Comparison of ENCODE assay signal across 24 mouse cellular contexts in the genomic region with DNA sequence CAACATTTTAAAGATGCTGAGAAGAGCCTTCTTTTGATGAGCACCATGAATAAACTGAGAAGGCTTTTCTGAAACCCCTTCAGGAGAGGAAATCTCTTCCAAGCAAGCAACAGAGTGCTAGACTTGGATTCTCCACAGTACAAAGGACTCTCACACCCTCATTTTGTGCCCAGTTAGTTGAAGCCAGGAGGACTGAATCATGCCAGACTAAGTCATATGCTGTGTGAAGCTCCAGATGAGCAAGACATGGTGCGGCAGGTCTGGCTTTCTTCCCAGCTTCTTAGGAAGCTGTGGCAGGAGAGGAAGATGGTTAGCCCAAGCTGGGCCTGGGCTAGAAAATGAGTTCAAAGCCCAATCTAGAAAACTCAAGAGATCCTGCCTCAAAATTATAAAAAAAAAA.
DNase-seq lines count a peak whose midpoint lies in the region; ATAC-seq and TF ChIP-seq lines count a peak whose summit lies in the region.
"Had no signal": no experiment of that assay in that cellular context is flagged by ENCODE, and none has a peak within 500 bp of the region (broad histone marks: within the 10 kb centered on the region; RNA-seq: fewer than 3 reads in every experiment).

No protein-coding gene starts in this region.

- no peak for TF ChIP-seq CTCF in midbrain, postnatal 0 days (IDR thresholded peaks at IDR 0.05)

- no peak overlapping the region for H3K9ac ChIP-seq in midbrain, postnatal 0 days (replicated peaks; ENCODE audit: low read length, poor library complexity, severe bottlenecking)
- H3K9ac ChIP-seq: embryonic facial prominence, embryonic 15.5 days; heart, embryonic 15.5 days; neural tube, embryonic 13.5 days had no signal

- no peaks in the 10 kb centered on the region for H3K27me3 ChIP-seq in midbrain, postnatal 0 days (ENCODE audit: insufficient read depth, low read length)
- H3K27me3 ChIP-seq: embryonic facial prominence, embryonic 15.5 days; heart, embryonic 15.5 days; neural tube, embryonic 13.5 days had no signal

- no peak for ATAC-seq in midbrain, postnatal 0 days (ENCODE audit: low FRiP score)
- ATAC-seq: hindbrain, postnatal 0 days had no signal

- H3K9me3 ChIP-seq in midbrain, postnatal 0 days (ENCODE audit: low read length): no peaks in the 10 kb centered on the region
- H3K9me3 ChIP-seq: embryonic facial prominence, embryonic 15.5 days; heart, embryonic 15.5 days; midbrain, embryonic 10.5 days; neural tube, embryonic 13.5 days had no signal

- H3K4me2 ChIP-seq in midbrain, postnatal 0 days (ENCODE audit: low read depth, low read length, poor library complexity, severe bottlenecking): no peak overlapping the region
- H3K4me2 ChIP-seq: embryonic facial prominence, embryonic 15.5 days; heart, embryonic 15.5 days; neural tube, embryonic 13.5 days had no signal

- H3K4me1 ChIP-seq in midbrain, postnatal 0 days (ENCODE audit: insufficient read depth, low read length): 0 out of 2 replicates have a peak, but pooled peaks cover 3% of the 10 kb centered on the region

- no peaks in the 10 kb centered on the region for H3K36me3 ChIP-seq in midbrain, postnatal 0 days (ENCODE audit: insufficient read depth, low read length)
- H3K36me3 ChIP-seq: embryonic facial prominence, embryonic 15.5 days; heart, embryonic 15.5 days; midbrain, embryonic 10.5 days; neural tube, embryonic 13.5 days had no signal

- no peak overlapping the region for H3K4me3 ChIP-seq in midbrain, postnatal 0 days (ENCODE audit: low read depth, low read length)
- H3K4me3 ChIP-seq: embryonic facial prominence, embryonic 15.5 days; gastrocnemius, adult 2 months; heart, adult 2 months; heart, embryonic 15.5 days; midbrain, embryonic 10.5 days; neural tube, embryonic 13.5 days had no signal

- intact Hi-C loops in left cerebral cortex, postnatal 14 days (cut with DNase I): no loop called here
- intact Hi-C loops in left cerebral cortex, postnatal 4 days (cut with DNase I): no loop called here

- WGBS in midbrain, postnatal 0 days: 79% methylated on average over 1 of the region's 1 CpGs

- DNase-seq in cerebellum, postnatal 10 days: peak; percentile 27 to 50
- no peak for DNase-seq in cerebellum, adult 11-12 months
- peak; percentile 42 to 58 for DNase-seq in left cerebral cortex, postnatal 14 days (ENCODE audit: low spot score in 2 of 2)
- DNase-seq in left cerebral cortex, adult 11 months (ENCODE audit: low spot score): no peak
- DNase-seq in left cerebral cortex, postnatal 4 days: peak; percentile 29
- no peak for DNase-seq in midbrain, postnatal 0 days (ENCODE audit: low spot score)
- DNase-seq in layer of hippocampus, postnatal 36 days: no peak
- no peak for DNase-seq in kidney, postnatal 14 days
- DNase-seq: cerebellum, adult 9-11 months; embryo, embryonic 11 days; gastrocnemius, adult 2 months; heart, adult 2 months; kidney, adult 18-20 months; kidney, postnatal 25 days; layer of hippocampus, adult 9-11 months; liver; lung, adult 2 months; lung, postnatal 4 days; thymus, postnatal 14 days had no signal

- no peak overlapping the region for H3K27ac ChIP-seq in midbrain, postnatal 0 days (ENCODE audit: low read depth, low read length)
- H3K27ac ChIP-seq: embryonic facial prominence, embryonic 15.5 days; gastrocnemius, adult 2 months; heart, adult 2 months; heart, embryonic 15.5 days; hindbrain, postnatal 0 days; midbrain, embryonic 10.5 days; neural tube, embryonic 13.5 days had no signal

Comparison
In these comparisons a context has a peak if more than half of its experiments do, and no peak if none do; other contexts are left out.
1. DNase-seq: peak in cerebellum, postnatal 10 days (2 of 2), left cerebral cortex, postnatal 14 days (2 of 2) and left cerebral cortex, postnatal 4 days (single experiment); none in cerebellum, adult 11-12 months (single experiment), left cerebral cortex, adult 11 months (single experiment), midbrain, postnatal 0 days (single experiment), layer of hippocampus, postnatal 36 days (0 of 2) and kidney, postnatal 14 days (single experiment).